Mouse (Mus musculus) ZHBTc4 (cell line): ENCODE data around the gene Kat8.
A peak's percentile ranks its signal among the peaks of the same experiment; 100 is the strongest.
"Not testable (repeated sequence)": the region's sequence is repeated elsewhere in the genome, so short reads cannot be mapped to it uniquely, and the experiment has no call there.

Experiments
- DNase-seq: peaks from one replicate; pipeline ENCODE4 v3.0.0-alpha.2; 2011; ENCODE audit warnings: low read depth, low spot score

The Kat8 gene

DNA sequence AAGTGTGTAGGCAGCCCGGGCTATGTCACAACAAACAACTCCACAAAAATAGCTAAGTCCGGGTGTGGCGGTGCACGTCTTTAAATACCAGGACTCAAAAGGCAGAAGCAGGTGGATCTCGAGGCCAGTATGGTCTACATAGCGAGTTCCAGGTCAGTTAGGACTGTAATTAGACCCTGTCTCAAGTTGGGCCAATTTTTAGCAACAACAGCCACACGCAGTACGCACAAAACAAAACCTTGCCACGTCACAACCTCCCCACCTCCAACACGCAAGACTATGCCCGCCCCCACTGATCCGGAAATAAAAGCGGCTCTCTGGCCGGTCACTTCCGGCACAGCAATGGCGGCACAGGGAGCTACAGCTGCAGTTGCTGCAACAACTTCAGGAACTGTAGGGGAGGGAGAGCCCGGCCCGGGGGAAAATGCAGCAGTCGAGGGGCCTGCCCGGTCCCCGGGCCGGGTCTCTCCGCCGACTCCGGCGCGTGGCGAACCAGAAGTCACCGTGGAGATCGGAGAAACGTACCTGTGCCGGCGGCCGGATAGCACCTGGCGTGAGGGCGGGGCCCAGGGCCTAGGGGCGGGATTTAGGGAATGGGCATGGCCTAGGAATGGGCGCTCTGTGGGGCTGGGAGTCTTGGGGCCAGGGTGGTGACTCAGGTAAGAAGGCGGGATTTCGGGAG lies at the start of gene Kat8:
Gene Kat8 (plus strand): TSS at position 327 of the 682 bp plus-strand sequence.
- peak; percentile 97 for DNase-seq

DNA sequence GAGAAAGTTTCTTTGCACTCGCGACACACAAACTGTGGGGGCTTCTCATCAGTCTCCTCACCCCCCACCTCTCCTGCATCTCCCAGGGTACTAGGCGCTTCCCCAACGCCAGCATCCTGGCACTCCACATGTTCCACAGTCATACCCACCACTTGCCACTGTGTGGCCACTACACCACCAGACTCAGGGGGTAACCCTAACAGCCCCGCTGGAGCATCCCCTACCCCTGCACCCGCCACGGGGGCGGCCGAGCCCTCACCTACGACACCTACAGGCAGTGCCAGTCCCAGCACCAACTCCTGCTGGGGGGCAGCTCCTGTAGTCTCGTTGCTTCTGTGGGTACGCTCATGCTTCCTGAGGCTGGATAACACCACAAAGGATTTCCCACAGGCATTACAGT lies 45.9 kb upstream of the Kat8 start:
- peak; percentile 32 for DNase-seq

DNA sequence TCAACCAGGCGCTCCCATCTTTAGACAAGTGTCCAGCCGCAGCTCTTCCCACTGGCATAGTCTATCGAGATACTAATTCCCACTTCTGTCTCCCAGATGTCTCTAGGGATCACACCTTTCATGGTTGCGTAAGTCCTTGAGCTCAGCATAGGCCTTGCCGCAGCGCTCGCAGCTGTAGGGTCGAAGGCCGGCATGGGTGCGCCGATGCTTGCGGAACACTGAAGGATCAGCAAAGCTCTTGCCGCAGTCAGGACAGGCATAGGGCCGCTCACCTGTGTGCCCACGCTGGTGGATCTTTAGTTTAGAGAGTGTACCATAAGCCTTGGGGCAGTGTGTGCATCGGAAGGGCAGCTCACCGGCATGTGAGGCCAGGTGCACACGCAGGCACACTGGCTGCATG lies 44.7 kb upstream of the Kat8 start:
- peak; percentile 86 for DNase-seq

DNA sequence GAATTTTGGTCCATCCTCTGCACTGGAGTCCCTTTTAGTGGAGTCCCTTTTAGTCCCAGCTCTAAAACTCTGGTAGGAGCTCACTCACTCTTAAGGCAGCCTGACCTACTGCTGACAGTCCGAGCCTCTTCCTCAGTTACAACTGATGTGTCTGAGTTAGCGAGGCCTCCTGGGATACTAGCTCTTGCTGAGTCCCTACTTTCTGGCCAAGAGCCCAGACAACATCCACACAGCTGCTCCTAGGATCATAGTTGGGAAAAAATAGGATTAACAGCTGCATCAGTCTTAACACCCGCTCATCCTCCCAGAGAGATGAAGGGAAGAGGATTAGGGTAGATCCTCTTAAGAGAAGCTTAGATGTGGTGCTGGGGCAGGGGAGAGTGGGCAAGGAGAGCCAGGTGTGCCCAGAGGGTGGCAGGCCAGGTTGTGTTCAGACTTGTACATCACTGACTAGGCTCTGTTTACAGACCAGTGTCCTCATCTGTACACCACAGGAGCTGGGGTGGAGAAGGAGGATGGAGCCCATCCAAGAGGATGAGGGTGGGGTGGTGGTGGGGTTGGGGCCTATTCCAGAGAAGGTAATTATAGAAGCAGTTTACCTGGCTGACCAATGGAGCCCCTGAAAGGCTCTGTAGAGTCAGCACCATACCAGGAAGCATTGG lies 43.0 kb upstream of the Kat8 start:
- DNase-seq: no peak

DNA sequence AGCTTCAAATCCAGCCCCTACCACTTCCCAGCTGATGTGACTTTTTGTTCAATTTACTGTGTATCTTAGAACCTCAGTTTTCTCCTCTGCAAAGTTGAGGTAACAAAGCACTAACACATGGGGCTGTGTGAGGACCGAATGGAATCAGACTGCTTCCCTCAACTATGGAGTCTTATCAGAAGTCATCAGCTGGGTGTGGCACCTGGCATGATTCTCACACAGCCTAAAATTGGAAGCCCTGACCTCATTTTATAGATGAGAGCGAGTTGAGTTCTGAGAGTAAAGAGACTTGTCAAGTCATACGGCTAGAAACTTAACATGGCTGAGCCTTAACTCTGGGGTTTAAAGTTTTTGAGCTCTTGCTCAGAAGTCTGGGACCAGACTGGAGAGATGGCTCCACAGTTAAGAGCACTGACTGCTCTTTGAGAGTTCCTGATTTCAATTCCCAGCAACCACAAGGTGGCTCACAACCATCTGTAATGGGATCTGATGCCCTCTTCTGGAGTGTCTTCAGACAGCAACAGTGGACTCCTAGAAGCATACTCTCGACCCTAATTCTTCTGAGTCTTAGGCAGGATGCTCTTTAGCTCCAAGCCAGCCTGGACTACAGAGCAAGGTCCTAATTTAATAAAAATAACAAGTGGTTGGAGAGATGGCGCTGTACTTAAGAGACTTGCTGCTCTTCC lies 42.0 kb upstream of the Kat8 start:
- DNase-seq: peak; percentile 65

DNA sequence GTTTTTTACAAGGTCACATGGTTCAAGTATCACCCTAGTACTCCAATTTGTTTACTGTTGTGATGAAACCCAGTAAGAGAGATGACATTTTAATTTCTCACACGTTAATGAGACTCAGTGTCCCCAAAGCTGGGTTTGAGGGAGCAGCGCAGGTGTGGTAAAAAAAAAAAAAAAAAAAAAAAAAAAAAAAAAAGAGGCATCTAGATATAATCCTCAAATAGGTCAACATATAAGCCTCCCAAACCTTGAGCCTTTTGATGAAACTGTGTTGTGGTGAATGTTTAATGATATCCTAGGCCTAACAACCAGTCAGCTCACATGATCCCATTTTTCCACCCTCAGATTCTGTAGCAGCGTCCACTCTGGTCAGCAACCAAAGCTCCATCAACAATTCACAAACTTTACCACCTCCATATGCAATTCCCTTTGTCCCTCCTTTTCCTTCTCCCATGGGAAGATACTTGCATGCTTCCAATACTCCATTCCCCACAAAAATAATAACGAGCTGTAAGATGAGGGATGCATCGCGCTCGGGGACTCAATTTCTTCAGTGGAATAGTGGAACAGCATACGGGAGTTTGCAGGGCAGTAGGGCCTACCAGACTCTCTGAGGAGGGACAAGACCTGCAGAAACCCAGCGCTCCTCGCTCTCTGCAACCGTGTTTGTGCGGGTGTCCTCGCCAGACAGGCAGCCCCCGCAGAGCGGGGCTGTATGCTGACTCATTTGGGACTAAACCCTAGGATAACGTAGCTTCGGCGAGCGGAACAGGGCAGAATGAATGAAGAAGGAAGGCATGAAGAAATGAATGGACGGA lies 37.3 kb upstream of the Kat8 start:
- DNase-seq: no peak

DNA sequence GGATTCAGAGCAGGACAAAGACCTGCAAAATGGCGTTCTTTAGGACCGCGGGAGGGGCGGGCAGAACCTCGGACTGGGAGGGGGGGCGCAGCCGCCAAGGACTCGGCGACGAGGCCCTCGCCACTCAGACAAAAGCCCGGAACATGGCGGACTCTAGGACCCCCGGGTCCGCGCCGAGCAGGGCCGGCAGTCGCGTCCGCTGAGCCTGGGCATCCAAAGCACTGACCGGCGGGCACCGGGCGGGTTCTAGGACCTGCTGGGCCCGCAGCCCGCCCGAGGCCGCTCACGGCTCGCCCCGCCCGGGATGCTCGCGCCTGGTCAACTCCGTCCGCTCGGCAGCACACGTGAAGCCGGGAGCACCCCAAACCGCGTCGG lies 36.7 kb upstream of the Kat8 start:
- DNase-seq: peak; percentile 95

DNA sequence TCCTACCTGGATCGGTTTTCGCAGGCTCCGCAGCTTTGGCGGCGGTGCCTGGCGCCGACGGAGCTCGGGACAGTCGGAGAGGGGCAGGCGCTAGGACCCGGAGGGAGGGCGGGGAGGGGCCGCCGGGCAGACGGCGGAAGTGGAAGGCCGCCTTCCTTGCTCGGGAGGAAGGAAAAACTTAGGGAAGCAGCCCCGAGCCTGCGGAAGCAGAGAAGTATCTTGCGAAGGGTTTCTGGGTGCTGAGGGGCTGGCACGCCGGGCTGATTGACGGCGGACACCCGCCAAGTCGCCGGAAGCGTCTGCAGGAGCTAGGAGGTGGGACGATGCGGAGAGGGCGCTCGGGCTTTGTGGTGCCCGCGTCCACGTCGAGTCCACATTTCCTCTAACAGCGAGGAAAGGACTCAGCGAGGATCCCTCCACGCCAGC lies 36.3 kb upstream of the Kat8 start, which contains the start of gene Zfp646:
Gene Zfp646 (plus strand): TSS at position 181 of the 426 bp plus-strand sequence.
- peak; percentile 95 for DNase-seq

DNA sequence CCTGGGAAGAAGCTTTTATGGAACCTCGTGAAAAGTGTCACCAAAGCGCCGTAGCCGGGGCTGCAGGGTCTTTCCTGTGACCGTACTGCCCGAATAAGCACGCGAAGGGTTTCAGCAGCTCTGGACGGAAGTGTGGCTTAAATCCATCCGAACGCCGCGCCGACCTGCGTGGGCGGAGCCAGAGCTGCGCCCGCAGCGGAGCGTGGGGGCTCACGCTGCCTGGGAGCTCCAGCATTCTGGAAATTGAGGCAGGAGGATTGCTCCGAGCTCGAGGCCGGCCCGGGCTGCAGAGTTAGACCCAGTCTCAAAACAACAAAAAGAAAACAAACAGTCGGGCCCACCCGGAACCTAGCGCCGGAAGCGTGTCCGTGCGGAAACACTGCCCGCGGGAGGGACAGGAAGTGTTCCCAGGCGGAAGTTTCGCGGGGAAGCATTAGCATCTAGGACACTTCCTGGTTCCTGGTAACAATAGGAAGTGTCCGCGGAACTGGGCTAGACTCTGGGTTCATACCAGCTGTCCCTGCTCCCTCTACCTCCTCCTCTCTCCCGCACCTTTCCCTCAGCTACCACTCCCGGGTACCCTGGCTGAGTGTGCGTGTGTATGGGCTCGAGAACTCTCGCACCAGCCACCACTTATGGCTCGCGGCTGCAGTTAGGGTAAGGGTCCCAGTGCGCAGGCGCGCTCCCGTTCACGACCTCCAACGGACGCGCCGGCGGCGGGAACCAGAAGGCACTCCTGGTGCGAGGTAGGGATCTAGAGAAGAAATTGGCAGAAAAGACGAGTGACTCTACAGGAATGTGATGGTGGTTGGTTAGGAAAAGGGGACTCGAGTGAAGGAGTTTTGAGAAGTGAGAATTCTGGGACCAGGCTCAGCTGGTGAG lies 35.6 kb upstream of the Kat8 start, which contains the start of gene Zfp668:
Gene Zfp668 (minus strand): TSS at position 362 of the 882 bp plus-strand sequence.
- DNase-seq: peak; percentile 98

DNA sequence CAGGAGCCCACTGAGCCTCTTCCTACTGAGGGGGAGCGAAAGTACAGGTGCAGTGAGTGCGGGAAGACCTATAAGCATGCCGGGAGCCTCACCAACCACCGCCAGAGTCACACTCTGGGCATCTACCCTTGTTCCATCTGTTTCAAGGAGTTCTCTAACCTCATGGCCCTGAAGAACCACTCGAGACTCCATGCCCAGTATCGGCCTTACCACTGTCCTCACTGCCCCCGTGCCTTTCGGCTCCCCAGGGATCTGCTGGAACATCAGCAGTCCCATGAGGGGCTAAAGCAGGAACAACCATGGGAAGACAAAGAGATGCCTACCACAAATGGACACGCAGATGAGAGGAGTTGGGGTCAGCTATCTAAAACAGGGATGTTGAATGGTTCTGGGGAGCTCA lies 33.0 kb upstream of the Kat8 start:
- DNase-seq: no peak

DNA sequence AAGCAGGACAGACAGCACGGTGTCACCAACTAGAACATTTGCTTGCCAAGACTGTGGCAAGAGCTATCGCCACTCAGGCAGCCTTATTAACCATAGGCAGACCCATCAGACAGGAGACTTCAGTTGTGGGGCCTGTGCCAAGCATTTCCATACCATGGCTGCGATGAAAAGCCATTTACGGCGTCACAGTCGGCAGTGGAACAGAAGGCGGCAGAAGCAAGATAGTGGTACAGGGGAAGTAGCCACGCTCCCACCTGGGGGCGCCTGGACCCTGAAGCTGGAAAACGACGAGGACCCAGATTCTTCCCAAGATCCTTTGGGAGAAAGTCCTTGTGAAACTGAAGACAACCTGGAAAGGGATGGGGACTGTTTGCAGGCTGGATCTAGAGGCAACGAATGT lies 31.9 kb upstream of the Kat8 start:
- DNase-seq: no peak

DNA sequence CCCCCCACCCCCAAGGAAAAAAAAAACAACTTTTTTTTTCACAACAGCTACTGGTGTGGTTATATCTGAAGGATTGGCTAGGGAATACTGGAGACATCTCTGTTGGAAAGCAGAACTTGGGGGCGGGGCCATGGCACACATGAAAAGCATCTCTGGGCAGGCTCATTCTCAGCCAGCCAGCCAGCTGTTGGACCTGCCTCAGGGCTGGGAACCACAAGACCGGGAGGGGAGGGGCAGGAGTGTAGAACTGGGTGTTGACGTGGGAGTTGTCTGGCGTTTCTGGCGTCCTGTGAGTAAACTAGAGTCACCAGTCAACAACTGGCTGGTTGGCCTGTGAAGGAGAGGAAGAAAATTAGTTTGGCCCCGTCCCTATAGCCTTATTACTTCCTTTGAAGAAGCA lies 26.4 kb upstream of the Kat8 start:
- peak; percentile 83 for DNase-seq

DNA sequence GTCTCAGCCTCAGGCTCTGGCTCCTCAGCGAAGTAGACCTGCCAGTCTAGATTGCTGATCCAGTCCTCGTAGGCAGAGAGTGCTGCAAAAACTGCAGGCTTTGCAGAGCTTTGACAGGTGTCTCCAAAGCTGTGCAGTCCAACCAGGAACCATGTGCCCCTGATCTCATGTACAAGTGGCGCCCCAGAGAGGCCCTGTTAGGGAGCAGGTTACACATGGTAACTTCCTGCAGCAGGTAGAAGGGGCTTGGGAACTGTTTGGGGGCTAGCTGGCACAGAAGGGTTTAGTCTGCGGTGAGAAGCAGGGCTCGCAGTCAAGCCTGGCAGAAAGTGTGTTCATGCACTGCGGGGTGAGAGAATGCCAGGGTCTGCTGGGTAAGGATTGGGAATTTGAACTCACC lies 25.8 kb upstream of the Kat8 start:
- no peak for DNase-seq

DNA sequence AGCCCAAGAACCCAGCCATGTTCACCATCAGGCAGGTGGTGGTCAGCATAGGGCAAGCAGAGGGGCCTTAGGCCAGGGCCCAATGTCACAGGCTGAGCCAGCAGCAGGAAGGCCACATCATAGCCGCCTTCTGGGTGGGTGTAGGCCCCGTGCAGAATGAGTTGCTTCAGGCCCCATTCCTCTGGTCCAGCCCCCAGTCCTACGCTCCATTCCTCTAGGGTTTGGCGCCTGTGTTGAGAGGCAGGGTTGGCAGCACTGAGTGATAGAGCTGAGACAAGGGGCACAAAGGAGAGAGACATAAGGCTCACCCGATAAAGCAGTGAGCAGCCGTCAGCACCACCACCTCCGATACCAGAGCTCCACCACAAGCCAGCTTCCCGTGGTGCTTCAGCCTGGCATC lies 25.1 kb upstream of the Kat8 start:
- DNase-seq: no peak

DNA sequence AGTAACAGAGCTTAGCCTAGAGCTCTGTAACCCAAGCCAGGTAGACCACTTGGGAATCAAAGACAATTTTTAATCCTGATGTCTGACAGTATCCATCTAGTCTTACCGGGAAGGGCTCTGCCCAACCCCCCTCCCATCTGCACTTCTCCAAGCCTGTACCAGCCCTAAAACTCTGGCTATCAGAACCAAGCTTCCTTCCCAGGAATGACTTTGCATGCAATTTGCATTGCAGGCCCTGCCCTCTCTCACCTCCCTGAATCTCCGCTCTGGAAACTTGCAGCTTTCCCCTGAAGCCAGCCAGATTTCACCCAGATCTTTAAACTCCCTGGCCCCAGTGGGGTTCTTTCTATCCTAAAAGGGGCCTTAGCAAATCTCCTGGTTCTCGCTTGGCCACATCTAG lies 24.5 kb upstream of the Kat8 start:
- DNase-seq: peak; percentile 59

DNA sequence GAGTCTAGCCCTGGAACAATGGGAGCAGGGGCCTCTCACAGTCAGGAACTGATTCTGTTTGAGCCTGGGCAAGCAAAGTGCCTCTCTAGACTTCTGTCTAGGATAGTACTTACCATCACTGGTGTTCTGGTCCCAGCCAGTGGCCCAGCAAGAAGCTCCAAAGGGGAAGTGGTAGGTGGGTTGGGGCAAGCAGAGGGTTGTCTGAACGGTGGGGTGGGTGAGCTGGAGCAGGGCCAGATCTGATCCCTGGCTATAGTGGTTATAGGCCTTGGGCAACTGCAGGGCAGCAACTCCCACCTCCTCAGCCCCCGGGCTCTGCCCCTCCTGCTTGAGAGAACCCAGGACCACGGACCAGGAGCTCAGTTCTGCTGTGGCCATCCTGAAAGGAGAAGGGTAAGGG lies 23.5 kb upstream of the Kat8 start:
- DNase-seq: no peak

DNA sequence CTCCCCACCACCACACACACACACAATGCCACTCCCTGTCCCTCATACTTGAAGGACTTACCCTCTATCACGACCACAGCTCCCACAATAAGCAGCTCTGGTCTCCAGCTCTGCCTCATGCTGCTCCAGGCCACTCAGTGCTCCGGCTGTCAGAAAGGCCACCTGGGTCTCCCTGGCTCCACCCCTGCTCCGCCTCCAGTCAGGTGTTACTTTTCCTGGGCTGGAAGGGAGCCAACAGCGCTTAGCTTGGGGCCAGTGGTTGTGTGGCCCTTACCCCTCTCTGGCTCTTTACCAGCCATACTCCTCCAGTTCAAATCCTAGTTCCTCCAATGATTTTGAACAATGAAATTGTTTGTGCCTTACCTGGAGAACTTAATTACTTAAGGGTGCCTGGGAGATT lies 21.5 kb upstream of the Kat8 start, which contains the start of gene Prss53:
Gene Prss53 (minus strand): TSS at position 173 of the 400 bp plus-strand sequence.
- no peak for DNase-seq

DNA sequence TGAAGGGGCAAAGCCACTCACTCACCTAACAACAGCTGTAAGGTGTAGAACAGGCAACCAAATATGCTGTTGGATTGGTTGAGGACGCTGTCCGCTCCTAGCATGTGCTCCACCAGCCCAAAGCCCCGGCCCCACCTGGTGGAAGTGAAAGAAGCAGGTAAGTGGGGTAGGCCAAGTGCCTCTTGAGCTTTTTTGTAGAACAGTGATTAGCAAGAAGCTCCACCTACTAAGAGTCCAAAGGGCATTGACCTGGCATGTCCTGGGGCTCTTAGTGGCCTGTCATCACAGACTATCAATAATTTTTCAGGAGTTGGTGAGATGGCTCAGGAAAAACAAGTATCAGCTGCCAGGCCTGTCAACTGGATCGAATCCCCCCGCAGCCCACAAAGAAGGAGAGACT lies 17.8 kb upstream of the Kat8 start:
- no peak for DNase-seq

DNA sequence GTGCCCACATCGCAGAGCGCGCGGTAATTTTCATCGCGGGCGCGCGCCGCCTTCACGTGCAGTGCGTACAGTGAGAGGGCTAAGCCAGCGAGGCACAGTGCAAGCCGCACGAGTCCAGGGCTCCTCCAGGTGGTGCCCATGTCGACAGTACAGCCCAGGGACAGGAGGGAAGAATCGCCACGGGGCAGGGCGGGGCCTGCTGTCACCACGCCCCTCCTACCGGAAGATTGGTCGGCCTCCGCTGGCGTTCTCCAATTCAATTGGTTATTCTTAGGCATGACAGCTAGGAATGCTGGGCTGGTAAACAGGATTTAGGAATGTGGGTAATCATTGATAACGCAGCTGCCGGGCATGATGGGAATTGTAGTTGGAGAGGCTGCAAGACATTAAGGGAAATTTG lies 16.9 kb upstream of the Kat8 start, which contains the start of the genes Gm21974 and Vkorc1:
Gene Gm21974 (minus strand): TSS at position 13 of the 400 bp plus-strand sequence.
Gene Vkorc1 (minus strand): TSS at position 176 of the 400 bp plus-strand sequence.
- DNase-seq: peak; percentile 98

DNA sequence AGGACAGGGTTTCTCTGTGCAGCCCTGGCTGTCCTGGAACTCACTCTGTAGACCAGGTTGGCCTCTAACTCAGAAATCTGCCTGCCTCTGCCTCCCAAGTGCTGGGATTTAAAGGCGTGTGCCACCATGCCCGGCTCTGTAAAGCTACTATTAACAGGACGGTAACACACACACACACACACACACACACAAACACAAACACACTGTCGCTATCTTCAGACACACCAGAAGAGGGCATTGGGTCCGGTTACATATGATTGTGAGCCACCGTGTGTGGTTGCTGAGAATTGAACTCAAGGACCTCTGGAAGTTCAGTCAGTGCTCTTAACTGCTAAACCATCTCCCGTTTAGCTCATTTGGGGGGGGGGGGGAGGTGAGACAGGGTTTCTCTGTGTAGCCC lies 16.4 kb upstream of the Kat8 start:
- not testable (repeated sequence) for DNase-seq

DNA sequence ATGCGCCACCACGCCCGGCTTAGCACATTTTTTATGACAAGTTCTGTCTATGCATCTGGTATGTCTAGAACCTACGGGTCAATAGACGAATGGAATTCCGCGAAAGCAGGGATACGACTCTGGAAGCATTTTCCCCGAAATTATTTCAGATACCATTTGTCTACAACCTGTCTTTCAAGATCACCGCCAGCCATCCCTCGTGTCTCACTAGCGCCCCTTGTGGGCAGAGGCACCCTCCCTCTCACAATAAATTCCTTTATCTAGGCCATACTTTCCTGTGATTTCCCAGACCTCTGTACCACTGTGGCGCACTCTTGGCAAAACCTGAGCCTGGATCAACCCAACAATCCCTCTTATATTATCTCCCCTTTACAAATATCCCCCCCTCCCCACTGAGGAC lies 15.9 kb upstream of the Kat8 start:
- peak; percentile 90 for DNase-seq
